Mouse (Mus musculus) kidney, embryonic 14.5 days (tissue): ENCODE data around the gene Cep19. TPM values are rescaled to one million over a fixed set of nuclear protein-coding genes. Genes with fewer than 3 reads are reported as not detected.

ENCODE experiments used
- ATAC-seq: fragments of 200-750 bp; cut with Nextera tagmentation; 2 replicates; pipeline ENCODE4 v1.8.0; 2017; ENCODE audit warnings: moderate number of reproducible peaks, mild to moderate bottlenecking, moderate TSS enrichment, moderate library complexity; ENCODE audit not compliant: low FRiP score, low TSS enrichment
- H3K27ac ChIP-seq: fragments of 300-500 bp; sonication (generic); 2 replicates; pipeline ENCODE4 v1.5.1; 2014; ENCODE audit warnings: low read depth, mild to moderate bottlenecking, low read length, moderate library complexity, mixed read lengths
- H3K27me3 ChIP-seq: fragments of 300-500 bp; sonication (generic); 2 replicates; pipeline ENCODE4 v1.6.1; 2014; ENCODE audit warnings: mild to moderate bottlenecking, low read length; ENCODE audit not compliant: control insufficient read depth, insufficient read depth
- H3K36me3 ChIP-seq: fragments of 300-500 bp; sonication (generic); 2 replicates; pipeline ENCODE4 v1.6.1; 2014; ENCODE audit warnings: low read length, mixed read lengths; ENCODE audit not compliant: control insufficient read depth, insufficient read depth
- H3K4me1 ChIP-seq: fragments of 300-500 bp; sonication (generic); 2 replicates; pipeline ENCODE4 v1.6.1; 2014; ENCODE audit warnings: low read length, mixed read lengths; ENCODE audit not compliant: control insufficient read depth, insufficient read depth
- H3K4me2 ChIP-seq: fragments of 300-500 bp; sonication (generic); replicated peaks from 2 replicates; pipeline ENCODE4 v1.6.1; 2014; ENCODE audit warnings: low read depth, mild to moderate bottlenecking, low read length
- H3K4me3 ChIP-seq: fragments of 300-500 bp; sonication (generic); 2 replicates; pipeline ENCODE4 v1.5.1; 2014; ENCODE audit warnings: mild to moderate bottlenecking, low read length
- H3K9ac ChIP-seq: fragments of 300-500 bp; sonication (generic); 2 replicates; pipeline ENCODE4 v1.6.1; 2014; ENCODE audit warnings: low read depth, mild to moderate bottlenecking, low read length, moderate library complexity
- H3K9me3 ChIP-seq: fragments of 300-500 bp; sonication (generic); 2 replicates; pipeline ENCODE4 v1.6.1; 2016; ENCODE audit warnings: low read length; ENCODE audit not compliant: control insufficient read depth
- WGBS: fragments of 180-500 bp; shearing (Covaris S2); extraction: QIAGEN DNeasy Blood & Tissue Kit; methylation state at CpG from one replicate; pipeline ENCODE4 v1.1.7; 2014; 5-methylcytosine and 5-hydroxymethylcytosine counted together
- polyA plus RNA-seq: library from polyadenylated mRNA; unstranded; fragments of >200 nt; fragmentation: Nextera tagmentation; extraction: Ambion mirVana; gene quantifications from 2 replicates; pipeline ENCODE4 v1.2.1, GENCODE M21; 2014

Cep19 gene
- polyA plus RNA-seq, 1 experiment from 2014 or later: 43.8 TPM

GRCm38 (mm10) chr16:32114406-32114805 is 14.8 kb downstream of the Cep19 start:
- H3K9me3 ChIP-seq: no peaks in the 10 kb centered on the region
- H3K36me3 ChIP-seq: no peaks in the 10 kb centered on the region
- ATAC-seq: no peak
- no peaks in the 10 kb centered on the region for H3K4me1 ChIP-seq
- WGBS: 85% methylated on average over 10 of the region's 10 CpGs
- H3K27ac ChIP-seq: no peak overlapping the region
- H3K9ac ChIP-seq: no peak overlapping the region
- no peaks in the 10 kb centered on the region for H3K27me3 ChIP-seq
- H3K4me2 ChIP-seq: no peak overlapping the region
- H3K4me3 ChIP-seq: no peak overlapping the region

GRCm38 (mm10) chr16:32114968-32115695 is 15.5 kb downstream of the Cep19 start:
- Histone ChIP-seq H3K27me3 (no peaks in the 10 kb centered on the region), H3K27ac (no peak overlapping the region), H3K36me3 (no peaks in the 10 kb centered on the region), H3K9ac (no peak overlapping the region), H3K9me3 (no peaks in the 10 kb centered on the region), H3K4me2 (0 out of 2 replicates have a peak overlapping the region, but pooled peaks have one; percentile 6), H3K4me1 (no peaks in the 10 kb centered on the region), H3K4me3 (no peak overlapping the region)
- ATAC-seq: no peak; the same call in 1 of the 2 replicates
- WGBS: 15% methylated on average over 15 of the region's 15 CpGs

- Histone ChIP-seq H3K27me3 (no peaks in the 10 kb centered on the region), H3K27ac (no peak overlapping the region), H3K9me3 (no peaks in the 10 kb centered on the region), H3K9ac (no peak overlapping the region), H3K36me3 (no peaks in the 10 kb centered on the region), H3K4me2 (no peak overlapping the region), H3K4me3 (no peak overlapping the region), H3K4me1 (no peaks in the 10 kb centered on the region)
- ATAC-seq: no peak
- 60% methylated on average over 6 of the region's 6 CpGs for WGBS
Measured at GRCm38 (mm10) chr16:32115781-32116180, 16.2 kb downstream of the Cep19 start.

GRCm38 (mm10) chr16:32116186-32116585 is 16.6 kb downstream of the Cep19 start:
- Histone ChIP-seq H3K27me3 (no peaks in the 10 kb centered on the region), H3K4me1 (no peaks in the 10 kb centered on the region), H3K9me3 (no peaks in the 10 kb centered on the region), H3K4me2 (no peak overlapping the region), H3K27ac (no peak overlapping the region), H3K36me3 (no peaks in the 10 kb centered on the region), H3K9ac (no peak overlapping the region), H3K4me3 (no peak overlapping the region)
- WGBS: 45% methylated on average over 5 of the region's 5 CpGs
- no peak for ATAC-seq

GRCm38 (mm10) chr16:32120454-32120853 is 20.9 kb downstream of the Cep19 start:
- Histone ChIP-seq H3K4me1 (no peaks in the 10 kb centered on the region), H3K27ac (no peak overlapping the region), H3K4me3 (no peak overlapping the region), H3K9me3 (no peaks in the 10 kb centered on the region), H3K27me3 (no peaks in the 10 kb centered on the region), H3K4me2 (no peak overlapping the region), H3K9ac (no peak overlapping the region), H3K36me3 (no peaks in the 10 kb centered on the region)
- WGBS: 81% methylated on average over 3 of the region's 3 CpGs
- no peak for ATAC-seq

GRCm38 (mm10) chr16:32124020-32124419 is 24.4 kb downstream of the Cep19 start:
- H3K4me1 ChIP-seq: no peaks in the 10 kb centered on the region
- H3K27ac ChIP-seq: no peak overlapping the region
- ATAC-seq: no peak
- no peaks in the 10 kb centered on the region for H3K36me3 ChIP-seq
- 90% methylated on average over 7 of the region's 7 CpGs for WGBS
- H3K4me3 ChIP-seq: no peak overlapping the region
- H3K9ac ChIP-seq: no peak overlapping the region
- no peak overlapping the region for H3K4me2 ChIP-seq
- no peaks in the 10 kb centered on the region for H3K9me3 ChIP-seq
- H3K27me3 ChIP-seq: no peaks in the 10 kb centered on the region

- H3K9me3 ChIP-seq: no peaks in the 10 kb centered on the region
- 67% methylated on average over 17 of the region's 17 CpGs for WGBS
- no peak overlapping the region for H3K4me3 ChIP-seq
- H3K36me3 ChIP-seq: no peaks in the 10 kb centered on the region
- ATAC-seq: no peak
- no peaks in the 10 kb centered on the region for H3K27me3 ChIP-seq
- H3K27ac ChIP-seq: no peak overlapping the region
- H3K4me2 ChIP-seq: no peak overlapping the region
- no peaks in the 10 kb centered on the region for H3K4me1 ChIP-seq
- H3K9ac ChIP-seq: no peak overlapping the region
Measured at GRCm38 (mm10) chr16:32124444-32125335, 25.1 kb downstream of the Cep19 start.

GRCm38 (mm10) chr16:32125364-32125763 is 25.8 kb downstream of the Cep19 start:
- H3K9me3 ChIP-seq: no peaks in the 10 kb centered on the region
- H3K9ac ChIP-seq: no peak overlapping the region
- no peak overlapping the region for H3K27ac ChIP-seq
- no peaks in the 10 kb centered on the region for H3K27me3 ChIP-seq
- WGBS: 88% methylated on average over 3 of the region's 3 CpGs
- ATAC-seq: no peak
- H3K4me3 ChIP-seq: no peak overlapping the region
- no peaks in the 10 kb centered on the region for H3K4me1 ChIP-seq
- H3K4me2 ChIP-seq: no peak overlapping the region
- no peaks in the 10 kb centered on the region for H3K36me3 ChIP-seq

- H3K4me1 ChIP-seq: no peaks in the 10 kb centered on the region
- no peak overlapping the region for H3K4me2 ChIP-seq
- H3K9ac ChIP-seq: no peak overlapping the region
- no peak for ATAC-seq
- no peaks in the 10 kb centered on the region for H3K36me3 ChIP-seq
- peak overlapping the region; percentile 51; the same call in 1 of the 2 replicates for H3K27ac ChIP-seq
- H3K4me3 ChIP-seq: no peak overlapping the region
- WGBS: 80% methylated on average over 4 of the region's 4 CpGs
- no peaks in the 10 kb centered on the region for H3K9me3 ChIP-seq
- no peaks in the 10 kb centered on the region for H3K27me3 ChIP-seq
Measured at GRCm38 (mm10) chr16:32127046-32127445, 27.4 kb downstream of the Cep19 start.
